Mouse (Mus musculus) cerebellum, postnatal 36 days (tissue): Measurements from ENCODE around the gene Nup54.

Experiments
- DNase-seq, 2 experiments: peaks; one replicate each; pipeline ENCODE4 v3.0.0; 2021 to 2022; ENCODE audit warnings: mixed read lengths in 2 of 2

Gene Nup54

GRCm38 (mm10) chr5:92372605-92373004, 62.4 kb downstream of the Nup54 start:
- no peak for DNase-seq

DNA sequence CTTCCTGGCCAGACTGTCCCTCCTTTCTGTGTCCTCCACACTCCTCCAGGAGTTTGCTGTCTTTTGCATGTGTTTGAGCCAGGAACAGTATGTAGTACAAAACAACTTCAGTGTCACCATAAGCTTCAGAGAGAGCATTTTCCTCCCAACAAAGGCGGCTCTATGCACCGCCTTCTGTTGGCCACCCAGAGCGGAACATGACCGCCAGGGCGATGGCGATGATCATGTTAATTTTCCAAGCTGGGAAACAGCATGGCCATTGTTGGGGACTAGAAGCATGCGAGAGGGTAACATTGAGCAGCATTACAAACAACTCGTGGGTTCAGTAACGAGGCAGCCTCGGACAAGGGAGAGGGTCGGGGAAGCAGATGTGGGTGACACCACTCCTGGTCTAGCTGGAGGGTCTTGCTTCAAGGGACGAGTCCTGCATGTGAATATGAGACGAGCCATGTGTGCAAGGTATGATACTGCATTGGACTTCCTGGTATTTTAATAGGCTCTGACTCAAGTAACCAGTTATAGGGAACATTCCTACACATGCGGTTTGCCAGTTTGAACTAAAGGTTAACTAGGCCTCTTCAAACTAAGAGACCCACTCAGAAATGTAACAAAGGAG, 63.5 kb downstream of the Nup54 start:
- no peak for DNase-seq

DNA sequence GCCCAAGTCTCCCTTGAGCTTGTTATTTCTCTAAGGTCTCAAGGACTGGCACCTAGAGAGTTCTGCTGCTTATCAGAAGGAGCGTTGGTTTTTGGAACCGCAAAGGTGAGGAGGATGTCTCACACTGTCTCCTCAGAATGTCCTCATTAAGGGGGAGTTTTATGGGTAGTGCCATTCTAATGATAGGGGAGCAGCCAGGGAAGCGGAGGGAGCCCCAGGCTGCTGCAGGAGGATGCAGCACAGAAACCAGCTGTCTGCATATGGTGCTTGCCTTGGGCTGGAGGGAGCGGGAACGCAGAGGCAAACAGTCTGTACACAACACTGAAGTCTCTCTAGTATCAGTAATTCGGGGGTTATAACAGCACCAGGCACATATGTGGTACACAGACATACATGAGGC, 64.1 kb downstream of the Nup54 start:
- DNase-seq, result no peak

DNA sequence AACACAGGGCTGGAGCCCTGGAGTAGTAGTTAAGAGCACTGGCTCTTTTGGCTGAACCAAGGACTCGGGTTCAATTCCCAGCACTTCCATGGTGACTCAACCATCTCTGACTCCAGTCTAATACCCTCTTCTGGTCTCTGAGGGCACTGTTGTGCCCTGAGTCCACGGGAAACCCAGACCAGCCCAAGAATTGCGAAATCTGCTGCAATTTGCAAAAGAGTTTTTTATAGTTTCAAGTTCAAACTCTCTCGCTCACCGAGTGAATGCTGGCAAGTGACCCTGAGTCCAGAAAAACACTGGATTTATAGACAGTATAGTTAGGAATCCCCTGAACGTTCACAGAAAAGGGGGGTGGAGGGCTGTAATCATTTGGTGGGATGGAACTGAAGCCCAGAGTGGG, 64.6 kb downstream of the Nup54 start:
- no peak for DNase-seq

DNA sequence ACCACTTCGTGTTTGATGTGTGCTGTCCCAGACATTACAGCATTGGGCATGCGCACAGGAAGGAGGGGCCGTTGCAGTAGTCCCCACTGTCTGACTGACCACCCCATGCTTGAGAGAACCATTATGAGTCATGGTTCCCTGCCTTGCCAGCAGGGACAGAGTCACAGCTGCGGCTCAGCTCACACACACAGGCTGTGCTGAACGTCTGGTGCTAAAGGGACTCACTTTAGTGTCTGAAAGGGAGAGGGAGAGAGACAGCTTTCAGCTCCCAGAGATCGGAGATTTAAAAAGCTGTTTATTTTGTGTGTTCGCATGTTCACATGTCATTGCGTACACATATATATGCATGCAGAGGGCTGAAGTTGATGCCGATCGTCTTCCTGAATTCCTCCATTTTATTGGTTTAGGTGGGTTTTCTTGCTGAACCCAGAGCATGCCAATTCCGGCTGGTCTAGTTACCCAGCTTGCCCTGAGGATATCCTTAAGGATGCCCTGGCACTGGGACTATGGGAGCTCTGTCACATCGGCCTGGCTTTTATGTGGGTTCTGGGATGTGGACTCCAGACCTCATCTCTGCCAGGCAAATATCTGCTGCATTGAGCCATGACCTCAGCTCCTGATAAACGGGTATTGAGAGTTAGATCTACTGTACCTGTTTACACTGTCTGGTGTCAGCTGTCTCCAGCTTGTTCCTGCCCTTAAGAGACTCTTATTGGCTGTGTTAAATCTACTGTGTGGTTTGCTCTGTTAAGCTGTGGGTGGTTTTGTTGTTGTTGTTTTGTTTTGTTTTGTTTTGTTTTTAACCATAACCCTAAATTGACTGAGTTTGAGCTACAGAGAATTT, 65.6 kb downstream of the Nup54 start:
- DNase-seq, result peak; percentile 72 to 73

DNA sequence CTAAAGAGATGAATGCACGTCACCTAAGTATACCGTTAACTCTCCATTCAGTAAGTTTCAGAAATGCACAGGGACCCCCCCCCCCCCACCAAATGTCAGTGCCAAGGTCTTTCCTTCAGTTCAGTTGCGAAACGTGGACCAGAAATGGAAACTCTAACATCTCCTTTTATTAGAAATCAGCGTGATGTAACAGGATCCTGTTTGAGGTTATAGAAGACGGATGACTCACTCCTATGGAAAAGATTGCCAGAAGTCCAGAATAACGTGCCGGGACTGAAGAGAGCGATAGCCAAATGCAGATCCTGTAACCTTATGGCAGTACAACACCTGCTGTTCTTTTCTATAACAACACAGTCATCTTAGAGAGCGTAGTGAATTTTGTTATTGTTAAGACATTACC, 66.6 kb downstream of the Nup54 start:
- DNase-seq, result peak; percentile 33 to 61

- DNase-seq, result no peak
Observed at GRCm38 (mm10) chr5:92366565-92366964, 68.5 kb downstream of the Nup54 start.
